Mouse (Mus musculus) thymus, postnatal 0 days (tissue): ENCODE results near the gene Tmem186. TPM values are rescaled to one million over a fixed set of nuclear protein-coding genes. Genes with fewer than 3 reads are reported as not detected.

Experiments
- DNase-seq: peaks from one replicate; pipeline ENCODE4 v3.0.0-alpha.2; 2015; ENCODE audit warnings: low spot score
- polyA plus RNA-seq: library from polyadenylated mRNA; unstranded; fragments of >200 nt; fragmentation: Nextera tagmentation; extraction: Ambion mirVana; gene quantifications from 2 replicates; pipeline ENCODE4 v1.2.1, GENCODE M21; 2015

Gene Tmem186
- polyA plus RNA-seq, 1 experiment from 2014 or later: 22.8 TPM

- no peak for DNase-seq
Measured at GRCm38 (mm10) chr16:8667261-8667660, 29.7 kb upstream of the Tmem186 start.

GRCm38 (mm10) chr16:8666452-8666851, 28.9 kb upstream of the Tmem186 start:
- DNase-seq: no peak

DNA sequence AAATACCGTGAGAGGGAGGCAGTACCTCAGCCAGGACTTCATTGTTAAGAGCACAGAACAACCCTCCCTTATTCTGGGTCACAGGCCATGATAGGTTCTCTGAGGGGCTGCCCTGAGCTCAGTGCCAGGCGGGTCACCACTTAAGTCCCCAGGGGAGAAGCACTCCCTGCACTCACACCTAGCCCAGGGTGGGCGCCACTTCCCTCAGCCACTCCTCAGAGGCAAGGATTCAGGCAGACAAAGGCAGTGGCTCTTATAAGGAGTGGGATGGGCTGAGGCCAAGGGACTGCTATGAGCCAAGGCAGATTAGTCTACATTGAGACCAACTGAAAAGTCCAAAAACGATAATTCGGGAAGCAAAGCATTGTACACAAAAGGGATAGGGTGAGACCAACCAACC, 27.9 kb upstream of the Tmem186 start:
- no peak for DNase-seq

- DNase-seq: no peak
Measured at GRCm38 (mm10) chr16:8663606-8664539, 26.4 kb upstream of the Tmem186 start.

DNA sequence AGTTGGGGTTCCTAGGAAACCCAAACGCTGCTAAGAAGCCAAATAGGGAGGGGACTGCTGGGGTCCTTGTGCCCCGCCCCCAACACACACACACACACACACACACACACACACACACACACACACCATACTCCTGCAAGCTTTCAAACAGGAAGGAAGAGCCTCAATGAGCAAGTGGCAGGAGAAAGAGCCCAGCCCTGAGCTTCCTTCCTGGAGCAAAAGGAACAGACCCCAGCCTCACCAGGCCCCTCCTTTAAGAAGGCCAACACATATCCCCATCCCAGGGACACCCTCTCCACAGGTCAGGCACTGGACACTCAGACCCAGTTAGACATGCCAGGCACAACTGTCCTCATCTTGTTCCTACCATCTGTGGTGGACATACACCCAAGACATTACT, 25.5 kb upstream of the Tmem186 start:
- no peak for DNase-seq

DNA sequence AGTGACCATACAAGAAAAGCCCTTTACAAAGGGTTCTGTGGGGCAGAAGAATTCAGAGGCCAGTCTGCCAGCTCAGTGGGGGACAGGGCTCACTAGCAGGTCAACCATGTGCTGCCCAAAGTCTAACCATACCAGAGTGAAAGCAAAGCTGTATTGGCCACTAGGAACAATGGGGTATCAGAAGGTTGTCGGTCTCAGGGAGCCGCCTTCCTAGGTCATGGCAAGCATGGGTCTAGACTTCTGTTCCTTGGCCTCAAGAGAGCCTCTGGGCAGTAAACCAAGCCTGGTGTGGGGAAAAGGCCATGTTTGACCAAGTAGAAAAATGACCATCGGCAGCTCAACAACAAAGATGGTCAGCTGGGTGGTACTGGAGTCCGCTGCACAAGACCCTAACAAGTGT, 21.3 kb upstream of the Tmem186 start:
- no peak for DNase-seq

DNA sequence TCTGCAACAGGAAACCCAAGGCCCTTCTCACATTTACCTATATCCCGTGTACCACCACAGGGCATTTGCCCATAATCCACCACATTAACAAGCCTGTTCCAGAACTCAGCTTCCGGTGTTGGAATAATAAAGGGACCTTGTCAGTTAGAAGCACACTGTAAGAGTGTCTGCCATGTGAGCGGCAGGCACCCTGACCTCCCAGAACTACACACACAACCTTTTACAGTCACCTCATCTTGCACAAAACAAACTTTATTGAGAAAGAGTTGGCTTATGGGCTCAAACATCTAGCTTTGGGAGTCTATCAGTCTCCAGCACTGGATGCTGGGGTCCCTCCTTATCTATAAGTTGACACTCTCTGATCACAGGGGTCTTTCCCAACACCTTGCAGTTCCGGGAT, 20.8 kb upstream of the Tmem186 start:
- no peak for DNase-seq

GRCm38 (mm10) chr16:8656256-8656655, 18.7 kb upstream of the Tmem186 start:
- DNase-seq: no peak

GRCm38 (mm10) chr16:8655599-8655998, 18.1 kb upstream of the Tmem186 start:
- no peak for DNase-seq

DNA sequence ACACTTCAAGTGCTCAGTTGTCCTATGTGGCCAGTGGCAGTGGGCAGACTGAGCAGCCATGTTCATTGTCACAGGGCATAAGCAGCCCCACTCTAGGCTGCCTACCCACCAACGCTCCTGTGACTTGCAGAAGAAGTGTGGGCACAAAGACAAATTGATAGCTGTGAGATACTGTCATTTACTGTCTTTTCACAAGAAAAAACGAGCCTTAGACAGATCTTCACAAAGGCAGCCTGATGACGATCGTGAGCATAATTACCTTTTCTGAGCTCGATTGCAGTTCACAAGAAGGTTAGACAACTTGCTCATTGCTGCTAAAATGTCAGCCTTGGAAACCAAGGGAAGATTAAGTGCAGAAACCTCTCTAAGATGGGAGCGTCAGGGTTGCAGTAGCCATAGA, 17.6 kb upstream of the Tmem186 start:
- DNase-seq: no peak

DNA sequence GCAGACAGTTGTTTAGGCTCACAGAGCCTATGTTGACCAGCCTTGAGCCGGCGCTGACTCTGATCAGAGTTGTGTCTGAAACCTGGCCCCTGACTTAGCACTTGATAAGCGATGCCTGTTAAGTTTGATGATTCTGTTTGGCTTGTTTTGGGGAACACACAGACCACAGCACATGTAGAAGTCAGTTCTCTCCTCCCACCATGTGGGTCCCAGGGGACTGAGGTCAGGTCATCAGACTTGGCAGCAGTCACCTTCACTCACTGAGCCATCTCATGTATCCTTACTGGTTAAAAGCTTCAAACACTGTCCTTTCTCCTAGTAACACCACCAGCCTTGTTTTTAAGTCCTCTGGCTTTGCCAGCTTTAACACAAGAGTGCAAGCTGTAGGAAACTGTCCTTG, 12.5 kb upstream of the Tmem186 start:
- DNase-seq: no peak

DNA sequence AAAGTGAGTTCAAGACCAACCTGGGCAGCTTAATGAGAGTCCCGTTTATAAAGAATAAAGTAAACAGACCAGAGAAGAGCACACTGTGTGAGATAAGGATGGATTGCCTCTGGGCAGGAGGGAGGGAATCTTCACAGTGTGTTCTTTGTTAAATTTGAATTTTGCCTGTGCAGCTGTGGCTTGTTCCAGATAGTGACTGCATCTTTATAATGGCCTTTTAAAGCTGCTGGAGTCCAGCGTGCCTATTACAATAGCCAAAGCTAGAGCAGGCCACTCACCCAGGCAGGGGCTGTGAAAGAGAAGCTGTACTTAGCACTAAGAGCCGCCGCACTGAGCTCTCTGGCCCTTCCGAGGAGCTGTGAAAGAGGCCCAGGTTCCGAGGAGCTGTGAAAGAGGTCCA, 8.0 kb upstream of the Tmem186 start:
- DNase-seq: no peak

GRCm38 (mm10) chr16:8643855-8644254, 6.3 kb upstream of the Tmem186 start:
- peak; percentile 42 for DNase-seq

- no peak for DNase-seq
Measured at GRCm38 (mm10) chr16:8639466-8640191, 2.1 kb upstream of the Tmem186 start.

- no peak for DNase-seq
Measured at GRCm38 (mm10) chr16:8638131-8638530, 619 bp upstream of the Tmem186 start.

GRCm38 (mm10) chr16:8636867-8637216, 670 bp downstream of the Tmem186 start:
- no peak for DNase-seq

- DNase-seq: peak; percentile 76
Measured at GRCm38 (mm10) chr16:8631428-8631827, 6.1 kb downstream of the Tmem186 start.

GRCm38 (mm10) chr16:8630419-8630818, 7.1 kb downstream of the Tmem186 start:
- DNase-seq: no peak

DNA sequence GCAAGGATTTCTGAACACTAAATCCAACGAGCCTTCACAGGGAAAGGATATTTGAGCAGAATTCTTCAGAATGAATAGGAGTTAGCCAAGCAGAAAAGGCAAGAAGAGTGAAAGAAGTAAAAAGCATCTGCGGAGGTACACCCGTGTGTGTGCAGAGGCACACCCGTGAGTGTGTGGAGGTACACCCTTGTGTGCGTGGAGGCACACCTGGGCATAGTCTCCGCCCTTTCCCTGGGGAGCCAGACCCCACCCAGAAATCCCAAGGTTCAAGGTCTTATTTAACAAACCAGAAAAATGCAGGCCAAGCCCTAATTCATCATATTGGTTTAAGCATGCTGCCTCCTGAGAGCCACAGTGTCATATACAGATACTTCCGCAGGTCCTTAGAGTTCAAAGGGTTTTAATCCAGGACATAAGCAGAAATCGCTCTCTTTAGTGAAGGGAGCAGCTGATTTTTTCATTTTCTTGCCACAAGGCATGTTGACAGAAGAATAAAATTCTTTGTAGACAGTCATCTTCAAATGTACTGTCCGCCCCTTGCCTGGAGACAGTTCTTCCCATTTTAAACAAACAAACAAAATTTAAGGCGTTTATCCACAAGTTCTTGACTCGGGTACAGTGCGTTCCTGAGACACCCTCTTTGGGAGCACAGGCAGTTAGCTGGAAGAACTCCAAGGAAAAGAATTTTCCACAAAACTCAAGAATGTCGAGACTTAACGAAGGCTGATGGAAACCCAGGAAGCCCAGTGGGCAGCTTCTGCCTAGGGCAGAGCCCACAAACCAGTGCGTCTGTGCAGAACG, 17.0 kb downstream of the Tmem186 start:
- DNase-seq: no peak

DNA sequence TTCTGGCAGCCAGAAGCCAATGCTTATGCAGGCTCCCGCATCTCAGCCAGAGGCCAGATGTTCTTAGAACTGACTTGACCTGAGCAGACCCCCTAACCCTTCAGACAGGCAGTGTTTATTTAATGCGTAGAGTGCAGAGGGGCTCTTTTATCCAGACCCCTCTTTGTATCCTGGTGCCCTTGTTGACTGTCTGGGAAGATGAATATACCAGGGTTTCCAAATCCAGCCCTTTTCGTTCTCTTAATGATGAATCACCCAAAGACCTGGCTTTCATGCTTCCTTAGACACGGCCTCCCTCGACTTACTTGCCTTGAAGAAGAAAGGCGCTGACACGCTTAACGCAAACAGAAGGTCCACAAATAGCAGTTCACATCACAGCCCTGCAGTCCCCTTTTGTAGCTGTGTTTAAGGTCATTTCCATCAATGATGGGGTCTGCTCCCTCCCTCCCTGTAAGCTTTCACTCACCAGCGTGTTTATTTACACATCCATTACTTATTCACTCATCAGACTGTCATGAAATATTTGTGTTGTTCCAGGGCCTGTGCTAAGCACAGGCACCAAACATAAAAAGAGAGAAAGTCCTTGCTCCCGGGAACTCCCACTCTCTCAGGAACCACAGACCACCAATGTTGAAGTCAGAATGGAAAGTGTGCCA, 17.7 kb downstream of the Tmem186 start:
- DNase-seq: no peak

DNA sequence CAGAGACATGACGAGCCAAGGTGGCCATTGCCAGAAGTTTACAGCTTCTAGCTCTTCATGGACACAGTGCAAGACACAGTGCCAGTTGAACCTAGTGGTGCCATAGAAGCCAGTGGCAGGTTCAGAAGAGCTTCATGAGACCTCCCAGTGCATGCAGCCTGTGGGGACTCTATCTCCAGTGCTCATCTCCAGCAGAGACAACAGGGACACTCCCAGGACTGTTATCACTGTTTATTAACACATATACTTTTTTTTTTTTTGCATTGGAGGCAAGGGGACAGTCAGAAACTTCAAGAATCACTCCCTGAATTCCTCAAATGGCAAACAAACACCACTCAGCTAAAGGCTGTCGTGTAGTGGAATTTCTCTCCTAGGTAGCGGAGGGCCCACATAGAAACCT, 24.1 kb downstream of the Tmem186 start:
- no peak for DNase-seq
